Mouse (Mus musculus) CD4-positive, CD25-positive, alpha-beta regulatory T cell, adult 4 months (primary cell): ENCODE measurements around the gene Anapc1. TPM values are rescaled to one million over a fixed set of nuclear protein-coding genes. Genes with fewer than 3 reads are reported as not detected.
"Not testable (repeated sequence)": the region's sequence is repeated elsewhere in the genome, so short reads cannot be mapped to it uniquely, and the experiment has no call there.

Experiments used
- ATAC-seq: one replicate; pipeline ENCODE4 v1.8.0; 2017
- polyA plus RNA-seq, 2 experiments: library from polyadenylated mRNA; unstranded; fragments of 100-300 nt; shearing (Covaris generic); gene quantifications; one replicate each; pipeline ENCODE4 v1.2.1; 2017

Gene Anapc1
- polyA plus RNA-seq, 2 experiments from 2014 or later: 44.4 to 57.1 TPM

DNA sequence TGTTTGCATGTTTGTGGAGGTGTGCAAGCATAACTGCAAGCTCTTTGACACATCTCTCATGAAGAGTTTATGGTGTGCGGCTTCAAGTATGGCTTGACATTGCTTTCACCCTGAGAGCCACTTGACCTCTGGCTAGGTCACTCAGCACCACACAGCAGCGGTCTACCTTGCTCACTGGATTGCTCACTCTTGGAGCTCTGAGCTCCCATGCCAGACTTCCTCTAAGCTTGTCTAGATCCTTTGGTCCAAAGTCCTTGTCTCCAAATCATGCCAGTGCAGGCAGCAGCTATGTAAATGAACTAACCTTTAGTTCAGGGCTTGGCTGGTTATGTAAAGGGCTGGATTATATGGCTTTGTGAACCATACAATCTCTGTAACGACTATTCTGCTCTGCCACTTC, 9.2 kb upstream of the Anapc1 start:
- no peak for ATAC-seq

DNA sequence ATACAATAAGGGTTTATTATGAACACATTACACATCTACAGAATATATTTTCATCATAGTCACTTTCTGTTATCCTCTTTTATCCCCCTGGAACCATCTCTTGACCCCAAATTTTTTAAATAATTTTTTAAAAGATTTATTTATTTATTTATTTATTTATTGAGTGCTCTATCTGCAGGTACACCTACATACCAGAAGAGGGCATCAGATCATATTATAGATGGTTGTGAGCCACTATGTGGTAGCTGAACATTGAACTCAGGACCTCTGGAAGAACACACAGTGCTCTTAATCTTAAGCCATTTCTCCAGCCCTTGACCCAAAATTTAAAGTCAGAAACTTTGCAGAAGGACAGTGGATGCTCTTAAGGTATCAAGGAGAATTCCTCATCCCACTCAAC, 7.4 kb upstream of the Anapc1 start:
- ATAC-seq: no peak

DNA sequence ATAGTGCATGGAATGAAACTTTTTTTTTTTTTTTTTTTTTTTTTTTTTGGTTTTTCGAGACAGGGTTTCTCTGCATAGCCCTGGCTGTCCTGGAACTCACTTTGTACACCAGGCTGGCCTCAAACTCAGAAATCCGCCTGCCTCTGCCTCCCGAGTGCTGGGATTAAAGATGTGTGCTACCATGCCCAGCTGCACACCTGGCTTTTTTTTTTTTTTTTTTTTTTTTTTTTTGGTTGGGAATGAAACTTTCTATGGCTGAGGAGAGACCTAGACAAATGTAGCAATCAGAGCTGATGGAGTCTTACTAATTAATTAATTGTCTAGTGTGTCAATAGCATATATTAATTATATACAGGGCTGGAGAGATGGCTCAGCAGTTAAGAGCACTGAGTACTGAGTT, 6.6 kb upstream of the Anapc1 start:
- not testable (repeated sequence) for ATAC-seq

DNA sequence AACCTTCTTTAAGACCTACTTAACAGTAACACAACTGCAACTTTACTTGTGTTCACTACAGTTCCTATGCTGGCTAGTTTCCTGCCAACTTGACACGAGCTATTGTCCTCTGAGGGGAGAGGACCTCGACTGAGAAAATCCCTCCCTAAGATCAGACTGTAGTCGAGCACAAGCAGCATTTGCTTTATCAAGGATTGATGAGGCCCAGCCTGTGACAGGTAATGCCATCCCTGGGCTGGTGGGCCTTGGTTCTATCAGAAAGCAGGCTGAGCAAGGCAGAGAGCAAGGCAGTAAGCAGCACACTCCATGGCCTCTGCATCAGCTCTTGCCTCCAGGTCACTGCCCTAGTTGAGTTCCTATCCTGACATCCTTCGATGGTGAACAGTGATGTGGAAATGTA, 6.0 kb upstream of the Anapc1 start:
- ATAC-seq: no peak

DNA sequence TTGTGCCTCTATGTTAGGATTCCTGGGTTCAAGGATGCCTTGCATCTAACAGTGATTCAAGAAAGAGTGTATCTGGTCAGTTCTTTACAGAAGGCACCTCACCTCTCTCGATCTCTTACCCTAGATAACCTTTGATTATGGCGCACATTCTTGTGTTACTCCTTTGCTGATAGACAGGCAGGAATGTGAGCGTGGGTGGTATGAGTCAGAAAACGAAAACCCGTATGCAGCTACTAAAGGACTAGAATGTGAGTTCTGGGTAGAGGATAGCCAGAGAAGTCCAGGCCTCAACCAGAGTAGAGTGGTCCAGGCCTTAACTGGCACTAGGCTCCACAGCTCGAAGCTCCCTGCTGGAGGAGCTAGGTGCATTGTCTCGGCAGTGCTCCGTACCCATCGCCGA, 5.6 kb upstream of the Anapc1 start:
- no peak for ATAC-seq

DNA sequence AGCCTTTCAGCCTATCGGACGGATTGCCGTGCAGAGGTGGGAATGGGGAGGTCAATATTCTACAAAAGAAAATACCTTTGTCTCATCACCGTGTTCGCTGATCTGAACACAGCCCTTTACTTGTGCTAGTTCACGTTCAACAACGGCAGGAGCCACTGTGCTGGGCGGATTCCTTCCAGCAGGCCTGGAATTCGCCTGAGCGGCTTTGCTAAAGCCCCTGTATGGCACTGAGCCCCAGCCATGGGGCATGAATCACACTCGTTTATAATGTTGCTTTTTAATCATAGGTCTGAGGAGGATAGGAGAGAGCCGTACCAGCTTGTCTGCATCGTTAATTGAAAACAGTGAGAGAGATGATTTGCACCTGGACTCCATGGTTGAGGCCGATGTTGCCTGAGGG, 5.1 kb upstream of the Anapc1 start:
- no peak for ATAC-seq

DNA sequence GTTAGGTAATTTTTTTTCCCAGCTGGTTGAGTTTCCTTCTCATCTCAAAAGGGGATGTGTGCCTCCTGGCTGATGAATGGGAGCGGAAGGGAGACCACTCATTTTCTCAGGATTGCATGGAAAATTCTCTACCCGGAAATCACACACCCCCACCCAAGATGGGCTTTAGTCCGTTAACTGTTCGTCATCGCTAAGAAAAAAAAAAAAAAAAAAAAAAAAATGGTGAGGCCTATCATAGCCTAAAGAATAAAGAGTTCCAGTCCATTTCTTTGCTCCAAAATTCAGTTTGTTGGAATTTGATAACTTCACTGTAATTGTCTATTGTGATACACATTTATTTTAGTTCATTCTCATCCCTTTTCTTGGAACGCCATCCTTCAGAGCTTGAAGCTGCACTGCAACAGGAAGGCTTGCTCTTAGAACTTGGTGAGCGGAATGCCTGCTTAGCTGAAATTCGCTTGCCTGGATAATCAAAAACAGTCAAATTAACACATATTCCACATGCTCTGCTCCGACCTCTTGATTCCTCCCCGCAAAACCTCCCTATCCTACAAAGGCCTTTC, 448 bp upstream of the Anapc1 start:
- ATAC-seq: no peak

DNA sequence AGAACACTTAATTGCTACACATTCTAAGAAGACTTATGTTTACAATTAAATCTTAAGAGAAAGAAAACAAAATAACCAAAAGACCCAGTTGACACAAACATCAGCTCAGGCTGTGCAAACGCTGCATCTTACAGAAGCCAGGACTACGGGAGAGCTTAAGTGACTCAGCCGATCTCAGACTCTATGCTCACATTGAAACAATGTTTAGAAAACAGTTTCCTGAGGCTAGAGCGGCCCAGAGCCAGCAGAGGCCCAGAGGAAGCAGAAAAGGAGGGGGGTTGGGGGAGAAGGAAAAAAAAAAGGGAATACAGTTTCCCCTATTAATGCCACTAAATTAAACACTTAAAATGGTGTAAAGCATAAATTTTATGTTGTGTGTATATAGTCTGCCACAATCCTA, 6.5 kb downstream of the Anapc1 start:
- ATAC-seq: no peak

- ATAC-seq: no peak
These were observed 66.6 kb downstream of the Anapc1 start for GRCm38 (mm10) chr2:128620578-128620977.

- ATAC-seq: no peak
These were observed 71.8 kb downstream of the Anapc1 start for GRCm38 (mm10) chr2:128615366-128615765.

- ATAC-seq: no peak
These were observed 73.8 kb downstream of the Anapc1 start for GRCm38 (mm10) chr2:128613365-128613764.

GRCm38 (mm10) chr2:128612275-128612674, 74.9 kb downstream of the Anapc1 start:
- no peak for ATAC-seq

DNA sequence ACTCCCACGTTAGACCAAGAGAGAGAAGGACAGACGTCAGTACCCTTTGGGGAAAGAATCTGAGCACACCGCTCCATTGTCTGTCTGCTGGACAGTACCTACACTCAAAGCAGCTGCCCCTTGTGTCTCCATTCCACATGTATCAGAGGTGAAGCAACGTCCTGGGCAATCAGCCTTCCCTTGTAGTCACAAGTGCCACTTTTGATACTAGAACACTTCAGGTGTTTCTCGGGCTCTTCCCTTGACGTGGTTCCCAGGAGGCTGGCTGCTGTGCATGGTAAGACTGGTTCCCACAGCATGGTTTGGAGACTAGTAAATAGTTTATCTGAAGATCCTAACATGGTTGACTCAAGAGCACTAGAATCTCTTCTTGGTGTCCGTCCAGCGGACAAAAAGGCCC, 76.0 kb downstream of the Anapc1 start:
- no peak for ATAC-seq

DNA sequence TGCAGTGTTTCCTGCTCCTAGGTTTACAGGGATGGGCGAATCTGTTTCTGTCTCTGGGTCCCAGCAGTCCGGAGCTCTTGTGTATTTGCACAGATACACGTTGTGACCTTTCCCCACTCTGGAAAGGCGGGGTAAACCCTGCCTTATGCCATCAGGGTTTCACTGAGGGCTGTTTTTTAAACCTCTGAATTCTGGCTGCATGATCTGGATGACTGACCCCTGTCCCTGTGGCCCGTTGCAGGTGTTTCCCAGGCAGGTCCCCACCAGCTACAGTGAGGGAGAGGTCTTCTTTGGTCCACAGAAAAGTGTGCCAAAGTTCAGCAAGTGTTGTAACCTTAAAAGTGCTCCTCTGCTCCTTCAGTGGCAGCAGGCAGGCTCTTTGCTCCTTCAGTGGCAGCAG, 77.9 kb downstream of the Anapc1 start:
- ATAC-seq: no peak

- no peak for ATAC-seq
These were observed 85.7 kb downstream of the Anapc1 start for GRCm38 (mm10) chr2:128601534-128601933.

GRCm38 (mm10) chr2:128592301-128592700, 94.9 kb downstream of the Anapc1 start:
- no peak for ATAC-seq

DNA sequence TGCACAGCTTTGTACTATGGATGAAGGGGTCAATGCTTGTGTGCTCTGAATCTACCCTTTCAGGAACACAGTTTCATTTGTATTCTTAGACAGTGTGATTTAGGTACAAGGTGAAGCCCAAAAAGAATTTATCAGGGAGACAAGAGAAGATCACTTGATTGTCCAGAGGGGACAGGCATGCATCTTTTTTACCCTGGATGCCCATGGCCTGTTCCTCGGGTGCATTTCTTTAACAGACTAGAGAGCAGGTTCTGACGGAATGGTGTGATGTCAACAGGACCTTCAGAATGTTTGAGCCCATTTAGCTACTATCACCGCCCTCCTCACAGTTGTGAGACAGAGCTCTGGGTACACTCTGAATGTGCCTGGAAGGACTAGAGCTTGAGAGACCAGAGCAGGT, 96.3 kb downstream of the Anapc1 start, which contains the start of gene Spdye4c:
TSS of gene Spdye4c (plus strand) at position 301 of the 400 bp plus-strand sequence.
- no peak for ATAC-seq

GRCm38 (mm10) chr2:128582881-128583280, 104.3 kb downstream of the Anapc1 start:
- ATAC-seq: no peak

GRCm38 (mm10) chr2:128572726-128573624, 114.2 kb downstream of the Anapc1 start:
- peak; percentile 67 for ATAC-seq

- ATAC-seq: no peak
These were observed 116.2 kb downstream of the Anapc1 start for GRCm38 (mm10) chr2:128571001-128571400.

DNA sequence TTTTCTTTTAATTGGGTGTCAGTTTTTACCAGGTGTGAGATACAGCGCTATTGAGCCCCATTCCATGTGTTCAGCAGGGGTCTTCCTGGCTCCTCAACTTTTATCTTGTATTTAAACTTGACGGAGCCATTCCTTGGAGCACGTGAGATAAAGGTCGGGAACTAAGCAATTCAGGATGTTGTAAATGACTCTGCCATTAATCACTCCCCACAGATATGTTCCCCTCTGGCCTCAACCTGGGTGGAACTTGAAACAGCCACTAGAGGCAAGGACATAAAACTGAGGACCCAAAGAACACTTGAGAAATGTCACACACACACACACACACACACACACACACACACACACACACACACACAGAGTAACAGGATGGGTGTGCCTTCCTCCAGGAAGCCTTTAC, 118.7 kb downstream of the Anapc1 start:
- no peak for ATAC-seq

DNA sequence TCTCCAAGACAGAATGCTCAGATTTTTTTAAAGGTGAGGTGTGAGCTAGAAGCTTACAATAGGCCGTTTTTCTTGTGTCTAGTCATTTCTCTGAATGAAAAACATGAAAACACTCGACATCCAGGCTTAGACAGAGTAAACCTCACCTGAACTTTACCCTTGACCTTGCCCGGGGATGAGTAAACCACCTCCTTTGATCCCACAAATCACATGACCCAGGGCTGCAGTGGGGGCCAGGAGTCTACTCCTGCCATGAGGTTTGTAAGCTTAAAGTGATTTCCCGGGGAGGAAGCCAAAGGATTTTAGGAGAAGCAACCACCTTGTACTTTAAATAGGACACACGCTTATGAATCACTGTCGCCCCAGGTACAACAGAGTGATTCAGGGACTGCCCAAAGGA, 119.2 kb downstream of the Anapc1 start:
- no peak for ATAC-seq

DNA sequence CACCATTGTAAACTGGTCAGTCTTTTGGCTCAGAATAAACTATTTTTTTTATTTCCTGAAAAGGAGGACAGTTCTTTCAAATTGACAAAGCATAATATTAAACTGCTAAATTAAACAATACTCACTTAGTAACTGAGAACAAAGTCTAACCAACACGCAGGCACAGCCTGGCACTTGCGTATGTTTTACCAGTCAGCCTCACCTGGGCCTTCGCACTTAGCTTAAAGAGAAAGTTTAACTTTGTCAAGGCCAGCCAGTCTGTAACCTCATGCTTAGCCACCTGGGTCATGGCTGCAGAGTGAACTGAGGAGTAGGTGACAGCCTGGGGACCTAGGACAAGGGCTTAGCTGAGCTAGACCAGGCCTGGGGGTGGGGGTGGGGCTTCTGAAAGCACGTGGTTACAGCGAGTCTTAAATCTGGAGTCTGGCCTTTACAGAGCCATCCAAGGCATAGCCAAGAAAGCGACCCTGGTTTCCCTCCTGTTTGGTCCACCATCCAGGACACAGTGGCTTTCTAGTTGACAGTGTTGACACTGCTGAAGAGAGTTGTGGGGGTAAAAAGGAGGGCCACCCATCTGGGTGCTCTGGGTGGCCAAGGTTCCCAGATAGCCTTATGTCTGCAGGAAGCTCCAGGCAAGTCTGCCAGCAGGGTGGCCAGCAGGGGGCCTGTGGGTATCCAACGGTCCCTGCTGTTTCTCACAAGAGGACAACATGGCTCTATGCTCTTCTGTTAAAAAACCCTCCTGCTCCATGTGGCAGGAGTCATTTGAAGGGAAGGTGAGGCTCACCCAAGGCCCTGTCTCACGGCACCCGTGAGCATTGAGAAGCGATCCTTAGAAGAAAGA, 120.7 kb downstream of the Anapc1 start:
- no peak for ATAC-seq
